In the genomic region with DNA sequence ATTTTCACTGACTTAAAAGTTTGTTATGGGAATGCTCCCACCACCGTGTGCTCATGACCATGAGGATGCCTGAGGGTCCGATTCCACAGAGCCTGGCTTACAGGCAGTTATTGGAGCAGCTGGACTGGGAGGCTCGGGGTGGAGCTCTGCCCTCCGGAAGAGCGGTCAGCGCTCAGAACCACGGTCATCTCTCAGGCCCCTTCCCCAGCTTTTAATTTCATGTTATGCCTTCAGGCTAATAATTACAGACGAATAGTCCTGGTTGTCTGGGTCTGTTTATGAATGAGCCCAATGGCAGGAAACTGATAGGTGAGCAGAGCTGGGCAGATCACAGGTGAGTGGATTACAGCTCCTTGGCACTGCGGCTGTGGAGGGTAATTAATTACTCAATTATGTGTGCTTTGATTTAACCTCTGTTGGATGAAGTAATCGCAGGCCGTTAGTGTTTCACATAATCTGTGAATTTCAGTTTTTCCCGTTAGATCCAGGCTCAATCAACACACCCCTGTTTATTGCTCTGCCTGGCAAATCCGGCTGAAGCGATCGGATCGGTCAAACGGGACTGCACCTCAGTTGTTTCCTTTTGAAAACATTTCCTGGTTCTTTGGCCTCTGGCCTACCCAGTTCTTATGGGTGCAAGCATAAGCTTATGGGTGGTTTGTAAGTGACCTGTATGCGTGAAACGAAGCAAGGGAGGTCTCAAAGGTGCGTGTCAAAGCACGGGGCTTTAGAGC, we compare ENCODE assay signal across 8 mouse cellular contexts. TPM values are rescaled to one million over a fixed set of nuclear protein-coding genes. Genes with fewer than 3 reads are reported as not detected.
DNase-seq lines count a peak whose midpoint lies in the region; ATAC-seq and TF ChIP-seq lines count a peak whose summit lies in the region.

No protein-coding gene starts in this region.

- POLR2A ChIA-PET in Patski (lab: Charles Lee), result interaction anchor here (1.0 to 1.9 kb wide), 5 partner anchors 11 to 24 kb away, joined by 3 to 6 read pairs (median 4); no protein-coding TSS in a partner anchor

- peak overlapping the region; percentile 100 for H3K27ac ChIP-seq in heart, embryonic 10.5 days
- peak overlapping the region; percentile 98 for H3K27ac ChIP-seq in heart, postnatal 0 days (ENCODE audit: low read depth)
- no peak overlapping the region for H3K27ac ChIP-seq in liver, embryonic 14.5 days

- 18% methylated on average over 21 of the region's 21 CpGs for WGBS in heart, embryonic 10.5 days
- 22% methylated on average over 21 of the region's 21 CpGs for WGBS in heart, postnatal 0 days
- WGBS in liver, embryonic 14.5 days (ENCODE audit: insufficient replicate concordance), result 25% methylated on average over 21 of the region's 21 CpGs

- no peak for TF ChIP-seq EP300 in heart, postnatal 0 days (IDR thresholded peaks at IDR 0.05; ENCODE audit: low read depth)
- TF ChIP-seq EP300 in liver, embryonic 14.5 days (IDR thresholded peaks at IDR 0.05; ENCODE audit: low read depth), result no peak

- peak overlapping the region; percentile 87 for H3K4me3 ChIP-seq in heart, embryonic 10.5 days
- H3K4me3 ChIP-seq in heart, postnatal 0 days (ENCODE audit: low read depth, low read length), result peak overlapping the region; percentile 93
- H3K4me3 ChIP-seq in liver, embryonic 14.5 days (ENCODE audit: insufficient read depth in 1 of 2, low read depth in 2 of 2, low read length in 2 of 2), result peak overlapping the region; percentile 25 to 34; a peak in 3 of 4 replicates

- ATAC-seq in Patski, result peak; percentile 38
- no peak for ATAC-seq in heart, postnatal 0 days (ENCODE audit: insufficient read depth, low read depth)
- ATAC-seq in liver, embryonic 14.5 days (ENCODE audit: insufficient read depth), result no peak

- H3K36me3 ChIP-seq in heart, embryonic 10.5 days, result peaks cover 10% of the 10 kb centered on the region
- H3K36me3 ChIP-seq in heart, postnatal 0 days (replicated peaks; ENCODE audit: control insufficient read depth, insufficient read depth, low read length), result no peaks in the 10 kb centered on the region
- no peaks in the 10 kb centered on the region for H3K36me3 ChIP-seq in liver, embryonic 14.5 days (replicated peaks; ENCODE audit: control insufficient read depth, insufficient read depth, low read depth)

- H3K9me3 ChIP-seq in heart, embryonic 10.5 days, result no peaks in the 10 kb centered on the region
- no peaks in the 10 kb centered on the region for H3K9me3 ChIP-seq in heart, postnatal 0 days (replicated peaks; ENCODE audit: control insufficient read depth, low read length)
- H3K9me3 ChIP-seq in liver, embryonic 14.5 days (ENCODE audit: control insufficient read depth, low read length), result no peaks in the 10 kb centered on the region

- TF ChIP-seq CTCF in Patski (IDR thresholded peaks at IDR 0.05), result no peak
- TF ChIP-seq CTCF in heart, postnatal 0 days (IDR thresholded peaks at IDR 0.05; ENCODE audit: low read depth), result no peak
- no peak for TF ChIP-seq CTCF in liver, embryonic 14.5 days (IDR thresholded peaks at IDR 0.05; ENCODE audit: low read depth)

- peak overlapping the region; percentile 80 for H3K4me2 ChIP-seq in heart, postnatal 0 days (ENCODE audit: low read depth, low read length)
- peak overlapping the region; percentile 73 for H3K4me2 ChIP-seq in liver, embryonic 14.5 days (ENCODE audit: low read depth)

- no peaks in the 10 kb centered on the region for H3K27me3 ChIP-seq in heart, embryonic 10.5 days (ENCODE audit: insufficient read depth, poor library complexity, severe bottlenecking)
- no peaks in the 10 kb centered on the region for H3K27me3 ChIP-seq in Patski
- H3K27me3 ChIP-seq in heart, postnatal 0 days (ENCODE audit: control insufficient read depth, insufficient read depth, low read length), result no peaks in the 10 kb centered on the region
- peaks cover 5% of the 10 kb centered on the region; the same call in 1 of the 2 replicates for H3K27me3 ChIP-seq in liver, embryonic 14.5 days (ENCODE audit: control insufficient read depth, insufficient read depth, low read length)

- CTCF ChIA-PET in Patski (lab: Charles Lee), result interaction anchor here (0.7 to 1.3 kb wide), 7 partner anchors 15 to 309 kb away, joined by 3 to 6 read pairs (median 3); no protein-coding TSS in a partner anchor

- DNase-seq in heart, embryonic 10.5 days (ENCODE audit: low spot score), result no peak
- no peak for DNase-seq in heart, adult 8-10 months (ENCODE audit: low spot score)
- DNase-seq in Patski (ENCODE audit: low read depth, low spot score), result no peak
- DNase-seq in heart, postnatal 0 days (ENCODE audit: low spot score), result peak; percentile 30
- no peak for DNase-seq in liver, embryonic 14.5 days (ENCODE audit: low read depth in 3 of 3, low spot score in 3 of 3)
- peak; percentile 47 for DNase-seq in yolk sac, embryonic 10.5 days (ENCODE audit: low spot score)
- DNase-seq in gastrocnemius, adult 18-20 months (ENCODE audit: low spot score), result no peak
- DNase-seq in layer of hippocampus, postnatal 10 days (ENCODE audit: low spot score in 2 of 2), result no peak

- in situ Hi-C loops in Patski (cut with MboI; ENCODE audit: low pct_unique_long_range_greater_than_20kb), result no loop called here

- peaks cover 14% of the 10 kb centered on the region for H3K4me1 ChIP-seq in heart, embryonic 10.5 days
- H3K4me1 ChIP-seq in heart, postnatal 0 days (ENCODE audit: control insufficient read depth, insufficient read depth), result peaks cover 28% of the 10 kb centered on the region
- H3K4me1 ChIP-seq in liver, embryonic 14.5 days (replicated peaks; ENCODE audit: control insufficient read depth in 2 of 2, insufficient read depth in 2 of 2, low read length in 1 of 2), result peaks cover 0 to 3% of the 10 kb centered on the region in 2 experiments; a peak in 1 of 4 replicates

- H3K9ac ChIP-seq in heart, postnatal 0 days (replicated peaks; ENCODE audit: low read depth, low read length), result peak overlapping the region; percentile 99; the same call in 1 of the 2 replicates
- H3K9ac ChIP-seq in liver, embryonic 14.5 days (replicated peaks), result no peak overlapping the region; the same call in 1 of the 2 replicates

RNA-seq across cellular contexts. Expression of a gene that starts 3.4 kb away (rescaled TPM):
- 52.1 and 56.2 TPM in 2 replicates for polyA plus RNA-seq in heart, embryonic 10.5 days (2016; fragmentation: Nextera tagmentation; extraction: Ambion mirVana)
- total RNA-seq in heart, adult 8-10 months (2022), result 10 to 100 TPM; 11.7 to 16.0 (median 14.4) TPM
- polyA plus RNA-seq in Patski (2021), result 47.2 TPM
- total RNA-seq in heart, postnatal 0 days (2014; rRNA removed; ENCODE audit: low replicate concordance), result 26.7 and 36.7 TPM in 2 replicates
- 30.6 and 32.1 TPM in 2 replicates for polyA plus RNA-seq in heart, postnatal 0 days (2015; fragmentation: Nextera tagmentation; extraction: Ambion mirVana)
- 4.6 TPM in 2 replicates for polyA plus RNA-seq in liver, embryonic 14.5 days (2012; rRNA removed)
- polyA plus RNA-seq in liver, embryonic 14.5 days (2014; fragmentation: Nextera tagmentation; extraction: Ambion mirVana), result 4.1 and 5.0 TPM in 2 replicates
- 1 to 10 TPM; 4.2 to 4.8 TPM for total RNA-seq in gastrocnemius, adult 18-20 months (2021)
- total RNA-seq in layer of hippocampus, postnatal 10 days (2021), result 10 to 100 TPM; 19.1 to 21.8 TPM

RNA-seq across cellular contexts. Expression of a gene that starts 48.4 kb away (rescaled TPM):
- 27.8 and 34.5 TPM in 2 replicates for polyA plus RNA-seq in heart, embryonic 10.5 days (2016; fragmentation: Nextera tagmentation; extraction: Ambion mirVana)
- 10 to 100 TPM; 21.2 to 26.1 (median 23.6) TPM for total RNA-seq in heart, adult 8-10 months (2022)
- polyA plus RNA-seq in Patski (2021), result 46.6 TPM
- total RNA-seq in heart, postnatal 0 days (2014; rRNA removed; ENCODE audit: low replicate concordance), result 14.8 and 17.9 TPM in 2 replicates
- polyA plus RNA-seq in heart, postnatal 0 days (2015; fragmentation: Nextera tagmentation; extraction: Ambion mirVana), result 16.6 and 19.0 TPM in 2 replicates
- polyA plus RNA-seq in liver, embryonic 14.5 days (2012; rRNA removed), result 7.1 and 13.0 TPM in 2 replicates
- 14.9 and 18.3 TPM in 2 replicates for polyA plus RNA-seq in liver, embryonic 14.5 days (2014; fragmentation: Nextera tagmentation; extraction: Ambion mirVana)
- 10 to 100 TPM; 16.5 to 17.7 TPM for total RNA-seq in gastrocnemius, adult 18-20 months (2021)
- total RNA-seq in layer of hippocampus, postnatal 10 days (2021), result 10 to 100 TPM; 42.0 to 43.9 TPM

Comparison
In these comparisons a context has a peak if more than half of its experiments do, and no peak if none do; other contexts are left out.
1. DNase-seq: peak in heart, postnatal 0 days (single experiment) and yolk sac, embryonic 10.5 days (single experiment); none in heart, embryonic 10.5 days (single experiment), heart, adult 8-10 months (single experiment), Patski (single experiment), liver, embryonic 14.5 days (0 of 3), gastrocnemius, adult 18-20 months (single experiment) and layer of hippocampus, postnatal 10 days (0 of 2).
2. H3K4me3 ChIP-seq: peak in every context shown above with its lines; median percentile 93 in heart, postnatal 0 days; 87 in heart, embryonic 10.5 days; 30 in liver, embryonic 14.5 days.